Mouse (Mus musculus): ENCODE data around the gene Cks2.

GRCm38 (mm10) chr13:51615815-51616214 is 29.2 kb upstream of the Cks2 start:
- no peak for TF ChIP-seq CTCF (IDR thresholded peaks at IDR 0.05; ENCODE audit: insufficient read depth, low read length)
- TF ChIP-seq POLR2A (IDR thresholded peaks at IDR 0.05; ENCODE audit: borderline replicate concordance, extremely low read depth, low read depth, low read length): no peak
